ENCODE assay signal across 1 mouse cellular context in the genomic region with DNA sequence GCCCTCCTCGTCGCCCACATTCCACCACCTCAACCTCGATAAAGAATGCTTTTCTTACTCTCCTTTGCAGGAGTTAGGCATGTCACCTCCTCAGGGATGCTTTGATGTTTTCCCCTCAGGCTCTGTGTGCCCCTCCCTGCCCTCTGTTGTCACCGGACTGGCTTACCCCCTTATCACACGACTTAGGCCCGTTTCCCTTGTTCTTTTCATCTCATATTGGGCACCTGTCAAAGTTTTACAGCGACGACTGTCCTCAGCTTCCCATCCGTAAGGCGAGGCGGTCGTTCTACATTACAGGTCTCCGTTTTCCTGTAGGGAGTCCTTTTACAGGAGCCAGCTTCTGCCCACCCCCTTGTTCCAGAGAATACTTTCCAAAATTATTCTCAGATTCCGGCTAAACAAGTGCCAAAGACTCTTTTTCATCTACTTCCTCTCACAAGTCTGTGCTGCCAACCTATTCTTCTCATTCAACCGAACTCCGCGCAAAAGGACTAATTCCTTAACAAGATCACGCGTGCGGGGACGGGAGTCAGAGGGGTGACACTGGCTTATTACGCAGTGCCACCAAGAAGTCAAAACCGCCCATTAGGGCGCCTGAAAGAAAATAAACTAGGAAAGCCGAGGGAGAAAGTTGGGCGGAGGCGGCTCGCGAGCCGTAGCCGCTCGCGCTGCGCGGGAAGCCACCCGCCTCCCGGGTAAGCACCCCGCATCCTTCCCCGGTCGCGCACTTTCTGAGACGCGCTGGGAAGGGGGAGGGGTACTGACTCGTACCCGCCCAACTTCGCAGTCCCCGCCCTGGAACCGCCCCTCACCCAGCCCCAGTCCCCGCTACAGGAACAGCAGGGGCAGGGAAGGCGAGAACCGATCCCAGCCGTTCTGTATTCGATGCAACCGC.
TF ChIP-seq lines count a peak whose summit lies in the region.

No protein-coding gene starts in this region.

TF ChIP-seq in CH12.LX, 34 proteins besides CTCF, POLR2A, EP300 and RAD21:
- TF ChIP-seq CHD2 (IDR thresholded peaks at IDR 0.05; ENCODE audit: low read length) (peak; percentile 47), GABPA (IDR thresholded peaks at IDR 0.05; ENCODE audit: insufficient replicate concordance, low read depth, low read length) (no peak), ZNF384 (IDR thresholded peaks at IDR 0.05; ENCODE audit: low read depth, low read length) (no peak), TBP (conservative IDR thresholded peaks at IDR 0.05; ENCODE audit: low read depth, low read length) (no peak), ZC3H11A (IDR thresholded peaks at IDR 0.05; ENCODE audit: low read depth, low read length) (no peak), E2F4 (IDR thresholded peaks at IDR 0.05; ENCODE audit: insufficient replicate concordance, low read depth, low read length) (no peak), IRF4 (IDR thresholded peaks at IDR 0.05; ENCODE audit: low read depth, low read length) (no peak), ELF1 (IDR thresholded peaks at IDR 0.05; ENCODE audit: low read depth, low read length) (no peak), ETS1 (conservative IDR thresholded peaks at IDR 0.05; ENCODE audit: low read depth, low read length) (no peak), CHD1 (IDR thresholded peaks at IDR 0.05; ENCODE audit: low read depth, low read length) (no peak), SMC3 (IDR thresholded peaks at IDR 0.05; ENCODE audit: low read depth, low read length) (no peak), SIN3A (IDR thresholded peaks at IDR 0.05; ENCODE audit: low read length) (peak; percentile 37), ZMIZ1 (IDR thresholded peaks at IDR 0.05; ENCODE audit: low read depth, low read length) (peak; percentile 39; the same call in 1 of the 2 replicates), ZKSCAN1 (IDR thresholded peaks at IDR 0.05; ENCODE audit: borderline replicate concordance, low read depth, low read length) (no peak), BHLHE40 (IDR thresholded peaks at IDR 0.05; ENCODE audit: low read depth, low read length) (no peak; the same call in none of the 2 replicates), NELFE (IDR thresholded peaks at IDR 0.05; ENCODE audit: low read depth, low read length) (peak; percentile 67), MYC (IDR thresholded peaks at IDR 0.05; ENCODE audit: low read depth, low read length) (0 out of 2 replicates have a peak, but pooled peaks have one; percentile 24), PAX5 (IDR thresholded peaks at IDR 0.05; ENCODE audit: low read length) (no peak), MAX (IDR thresholded peaks at IDR 0.05; ENCODE audit: low read length) (0 out of 2 replicates have a peak, but pooled peaks have one; percentile 28), USF2 (conservative IDR thresholded peaks at IDR 0.05; ENCODE audit: low read depth, low read length) (no peak), HCFC1 (IDR thresholded peaks at IDR 0.05; ENCODE audit: low read depth, low read length) (peak; percentile 37; the same call in 1 of the 2 replicates), RCOR1 (conservative IDR thresholded peaks at IDR 0.05; ENCODE audit: low read depth, low read length) (no peak), MXI1 (IDR thresholded peaks at IDR 0.05; ENCODE audit: low read depth, low read length) (no peak; the same call in 1 of the 2 replicates), MEF2A (IDR thresholded peaks at IDR 0.05; ENCODE audit: borderline replicate concordance, low read depth, low read length) (peak; percentile 19; the same call in 1 of the 2 replicates), JUN (IDR thresholded peaks at IDR 0.05; ENCODE audit: insufficient read depth, low read depth, low read length) (no peak), NRF1 (IDR thresholded peaks at IDR 0.05; ENCODE audit: low read depth, low read length) (0 out of 2 replicates have a peak, but pooled peaks have one; percentile 24), UBTF (IDR thresholded peaks at IDR 0.05; ENCODE audit: low read depth, low read length) (no peak), KAT2A (IDR thresholded peaks at IDR 0.05; ENCODE audit: insufficient replicate concordance, low read length) (0 out of 2 replicates have a peak, but pooled peaks have one; percentile 42), USF1 (IDR thresholded peaks at IDR 0.05; ENCODE audit: low read depth, low read length) (no peak), TCF12 (IDR thresholded peaks at IDR 0.05; ENCODE audit: low read depth, low read length) (peak; percentile 58; the same call in 1 of the 2 replicates), POLR2AphosphoS2 (IDR thresholded peaks at IDR 0.05; ENCODE audit: low read depth, low read length) (peak; percentile 56; the same call in 1 of the 2 replicates), JUND (conservative IDR thresholded peaks at IDR 0.05; ENCODE audit: low read depth, low read length) (no peak), MAZ (IDR thresholded peaks at IDR 0.05; ENCODE audit: low read depth, low read length) (0 out of 2 replicates have a peak, but pooled peaks have one; percentile 61), MAFK (IDR thresholded peaks at IDR 0.05; ENCODE audit: insufficient replicate concordance, low read length) (no peak)
